In the genomic region with DNA sequence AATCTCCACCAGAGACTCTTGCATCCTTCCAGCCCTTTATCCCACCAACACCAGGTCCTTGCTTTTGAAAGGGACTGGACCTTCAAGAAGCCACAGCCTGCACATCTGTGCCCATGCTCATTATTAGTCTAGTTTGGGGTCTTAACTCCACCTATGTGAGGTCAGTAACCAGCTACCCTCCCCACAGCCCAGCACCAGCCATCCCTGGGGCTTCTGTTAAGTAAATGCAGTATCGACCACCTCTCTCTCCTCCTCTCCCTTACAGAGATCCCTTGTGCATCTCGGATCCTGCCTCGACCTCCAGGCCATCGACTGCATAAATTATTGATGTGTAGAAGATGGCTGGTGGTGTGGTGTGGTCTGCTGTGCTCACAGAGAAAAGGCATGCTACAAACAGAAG, we compare ENCODE assay signal across 21 mouse cellular contexts. TPM values are rescaled to one million over a fixed set of nuclear protein-coding genes. Genes with fewer than 3 reads are reported as not detected.
DNase-seq lines count a peak whose midpoint lies in the region; ATAC-seq and TF ChIP-seq lines count a peak whose summit lies in the region.
"Had no signal": no experiment of that assay in that cellular context is flagged by ENCODE, and none has a peak within 500 bp of the region (broad histone marks: within the 10 kb centered on the region; RNA-seq: fewer than 3 reads in every experiment).

No protein-coding gene starts in this region.

- peak; percentile 88 for DNase-seq in heart, adult 11 months
- DNase-seq in heart, postnatal 4 days, result no peak
- no peak for DNase-seq in hindbrain, postnatal 0 days (ENCODE audit: low spot score)
- peak; percentile 79 for DNase-seq in midbrain, embryonic 11.5 days (ENCODE audit: low spot score, missing footprints)
- no peak for DNase-seq in midbrain, postnatal 0 days (ENCODE audit: low spot score)
- no peak for DNase-seq in lung, postnatal 10 days
- DNase-seq: cerebellum, adult 11 months; cerebellum, adult 8-10 months; cerebellum, postnatal 14 days; gastrocnemius, postnatal 25 days; heart, adult 2 months; heart, postnatal 14 days had no signal

- H3K4me2 ChIP-seq in hindbrain, embryonic 12.5 days (replicated peaks), result no peak overlapping the region
- no peak overlapping the region for H3K4me2 ChIP-seq in hindbrain, postnatal 0 days (ENCODE audit: low read depth, low read length)
- H3K4me2 ChIP-seq in midbrain, embryonic 11.5 days, result no peak overlapping the region
- H3K4me2 ChIP-seq in midbrain, postnatal 0 days (ENCODE audit: low read depth, low read length, poor library complexity, severe bottlenecking), result no peak overlapping the region
- H3K4me2 ChIP-seq: forebrain, embryonic 13.5 days; heart, embryonic 13.5 days had no signal

- H3K4me3 ChIP-seq in hindbrain, embryonic 12.5 days, result no peak overlapping the region
- no peak overlapping the region for H3K4me3 ChIP-seq in hindbrain, postnatal 0 days (ENCODE audit: low read length)
- no peak overlapping the region for H3K4me3 ChIP-seq in midbrain, embryonic 11.5 days (ENCODE audit: low read depth, low read length)
- no peak overlapping the region for H3K4me3 ChIP-seq in midbrain, postnatal 0 days (ENCODE audit: low read depth, low read length)
- no peak overlapping the region for H3K4me3 ChIP-seq in olfactory bulb, adult 2 months (ENCODE audit: insufficient read depth, low read depth, low read length)
- H3K4me3 ChIP-seq: forebrain, embryonic 10.5 days; forebrain, embryonic 13.5 days; heart, adult 2 months; heart, embryonic 10.5 days; heart, embryonic 13.5 days had no signal

- H3K4me1 ChIP-seq in hindbrain, embryonic 12.5 days, result peaks cover 41% of the 10 kb centered on the region
- H3K4me1 ChIP-seq in hindbrain, postnatal 0 days (ENCODE audit: insufficient read depth, low read length), result peaks cover 24% of the 10 kb centered on the region
- peaks cover 7% of the 10 kb centered on the region for H3K4me1 ChIP-seq in midbrain, embryonic 11.5 days (ENCODE audit: control insufficient read depth, insufficient read depth, low read length)
- no peaks in the 10 kb centered on the region for H3K4me1 ChIP-seq in midbrain, postnatal 0 days (ENCODE audit: insufficient read depth, low read length)
- H3K4me1 ChIP-seq in olfactory bulb, adult 2 months (ENCODE audit: control insufficient read depth, insufficient read depth, low read length), result peaks cover 63% of the 10 kb centered on the region

- no peak for TF ChIP-seq CTCF in hindbrain, postnatal 0 days (IDR thresholded peaks at IDR 0.05; ENCODE audit: low read depth)
- no peak for TF ChIP-seq CTCF in midbrain, postnatal 0 days (IDR thresholded peaks at IDR 0.05)
- TF ChIP-seq CTCF in olfactory bulb, adult 2 months (IDR thresholded peaks at IDR 0.05; ENCODE audit: insufficient read depth, low read depth, low read length), result no peak

- H3K9me3 ChIP-seq in hindbrain, embryonic 12.5 days (replicated peaks), result no peaks in the 10 kb centered on the region
- no peaks in the 10 kb centered on the region for H3K9me3 ChIP-seq in hindbrain, postnatal 0 days (ENCODE audit: low read length)
- no peaks in the 10 kb centered on the region for H3K9me3 ChIP-seq in midbrain, embryonic 11.5 days (ENCODE audit: control insufficient read depth, low read length)
- H3K9me3 ChIP-seq in midbrain, postnatal 0 days (ENCODE audit: low read length), result no peaks in the 10 kb centered on the region
- H3K9me3 ChIP-seq: forebrain, embryonic 10.5 days; forebrain, embryonic 13.5 days; heart, embryonic 10.5 days; heart, embryonic 13.5 days had no signal

- H3K36me3 ChIP-seq in hindbrain, embryonic 12.5 days, result peaks cover 26% of the 10 kb centered on the region
- no peaks in the 10 kb centered on the region for H3K36me3 ChIP-seq in hindbrain, postnatal 0 days (ENCODE audit: insufficient read depth, low read length)
- H3K36me3 ChIP-seq in midbrain, embryonic 11.5 days (ENCODE audit: control insufficient read depth, insufficient read depth, low read length), result peaks cover 10% of the 10 kb centered on the region
- H3K36me3 ChIP-seq in midbrain, postnatal 0 days (ENCODE audit: insufficient read depth, low read length), result no peaks in the 10 kb centered on the region

- peak overlapping the region; percentile 55; the same call in 1 of the 2 replicates for H3K27ac ChIP-seq in hindbrain, embryonic 12.5 days
- no peak overlapping the region for H3K27ac ChIP-seq in hindbrain, postnatal 0 days
- H3K27ac ChIP-seq in midbrain, embryonic 11.5 days (ENCODE audit: low read depth, low read length), result no peak overlapping the region
- no peak overlapping the region for H3K27ac ChIP-seq in midbrain, postnatal 0 days (ENCODE audit: low read depth, low read length)
- H3K27ac ChIP-seq in olfactory bulb, adult 2 months (ENCODE audit: insufficient read depth, low read depth, low read length), result peak overlapping the region; percentile 91
- H3K27ac ChIP-seq: forebrain, embryonic 10.5 days; forebrain, embryonic 13.5 days; heart, adult 2 months; heart, embryonic 10.5 days; heart, embryonic 13.5 days had no signal

- no peak for ATAC-seq in hindbrain, embryonic 12.5 days (ENCODE audit: low FRiP score)
- no peak for ATAC-seq in hindbrain, postnatal 0 days
- ATAC-seq in midbrain, embryonic 11.5 days (ENCODE audit: low FRiP score), result peak; percentile 60
- ATAC-seq in midbrain, postnatal 0 days (ENCODE audit: low FRiP score), result no peak
- ATAC-seq: CD4-positive, CD25-positive, alpha-beta regulatory T cell, adult 4 months; forebrain, embryonic 13.5 days; forebrain, embryonic 16.5 days had no signal

- H3K9ac ChIP-seq in hindbrain, embryonic 12.5 days, result no peak overlapping the region; the same call in 1 of the 2 replicates
- no peak overlapping the region for H3K9ac ChIP-seq in hindbrain, postnatal 0 days (replicated peaks; ENCODE audit: low read length)
- no peak overlapping the region for H3K9ac ChIP-seq in midbrain, embryonic 11.5 days (ENCODE audit: low read length)
- no peak overlapping the region for H3K9ac ChIP-seq in midbrain, postnatal 0 days (replicated peaks; ENCODE audit: low read length, poor library complexity, severe bottlenecking)
- H3K9ac ChIP-seq: forebrain, embryonic 13.5 days; heart, embryonic 13.5 days had no signal

- no peaks in the 10 kb centered on the region for H3K27me3 ChIP-seq in hindbrain, embryonic 12.5 days
- H3K27me3 ChIP-seq in hindbrain, postnatal 0 days (ENCODE audit: insufficient read depth, low read length), result no peaks in the 10 kb centered on the region
- no peaks in the 10 kb centered on the region for H3K27me3 ChIP-seq in midbrain, embryonic 11.5 days (ENCODE audit: control insufficient read depth, insufficient read depth, low read length)
- no peaks in the 10 kb centered on the region for H3K27me3 ChIP-seq in midbrain, postnatal 0 days (ENCODE audit: insufficient read depth, low read length)
- H3K27me3 ChIP-seq: forebrain, embryonic 13.5 days; heart, embryonic 13.5 days had no signal

- no peak for TF ChIP-seq POLR2A in olfactory bulb, adult 2 months (IDR thresholded peaks at IDR 0.05; ENCODE audit: insufficient read depth, low read depth, low read length)

- WGBS in hindbrain, embryonic 12.5 days, result 61% methylated on average over 4 of the region's 4 CpGs
- WGBS in hindbrain, postnatal 0 days, result 74% methylated on average over 4 of the region's 4 CpGs
- whole genome bisulfite sequencing in midbrain, embryonic 11.5 days, result 75% methylated on average over 4 of the region's 4 CpGs
- 68% methylated on average over 4 of the region's 4 CpGs for WGBS in midbrain, postnatal 0 days
- 52% methylated on average over 4 of the region's 4 CpGs for WGBS in olfactory bulb, adult 2 months

RNA-seq across cellular contexts. Expression of gene Gprc5b, which starts 8.6 kb away (rescaled TPM):
- 10 to 100 TPM; 18.3 to 21.0 TPM for total RNA-seq in heart, postnatal 4 days (2021)
- 12.9 and 13.2 TPM in 2 replicates for polyA plus RNA-seq in hindbrain, embryonic 12.5 days (2016; fragmentation: Nextera tagmentation; extraction: Ambion mirVana)
- 42.8 and 56.9 TPM in 2 replicates for total RNA-seq in hindbrain, postnatal 0 days (2014; rRNA removed)
- 9.5 and 10.6 TPM in 2 replicates for polyA plus RNA-seq in hindbrain, postnatal 0 days (2015; fragmentation: Nextera tagmentation; extraction: Ambion mirVana)
- polyA plus RNA-seq in midbrain, embryonic 11.5 days (2014; fragmentation: Nextera tagmentation; extraction: Ambion mirVana), result 20.0 and 20.1 TPM in 2 replicates
- 19.9 and 30.1 TPM in 2 replicates for total RNA-seq in midbrain, postnatal 0 days (2014; rRNA removed)
- polyA plus RNA-seq in midbrain, postnatal 0 days (2015; fragmentation: Nextera tagmentation; extraction: Ambion mirVana), result 6.1 and 6.6 TPM in 2 replicates
- not detected in 2 replicates for polyA plus RNA-seq in olfactory bulb, adult 2 months (2012; ENCODE audit: insufficient read depth, insufficient read length, low replicate concordance, missing spikeins)
- total RNA-seq: MEL had no signal

Comparison
In these comparisons a context has a peak if more than half of its experiments do, and no peak if none do; other contexts are left out.
1. DNase-seq: peak in heart, adult 11 months (single experiment) and midbrain, embryonic 11.5 days (single experiment); none in heart, postnatal 4 days (single experiment), hindbrain, postnatal 0 days (single experiment), midbrain, postnatal 0 days (single experiment) and lung, postnatal 10 days (single experiment).
2. H3K27ac ChIP-seq: peak in hindbrain, embryonic 12.5 days (single experiment) and olfactory bulb, adult 2 months (single experiment); none in hindbrain, postnatal 0 days (single experiment), midbrain, embryonic 11.5 days (single experiment) and midbrain, postnatal 0 days (single experiment).